Mouse (Mus musculus): ENCODE data around the gene Vmp1. TPM values are rescaled to one million over a fixed set of nuclear protein-coding genes. Genes with fewer than 3 reads are reported as not detected.

The Vmp1 gene
- polyA plus RNA-seq (2015; fragmentation: Nextera tagmentation; extraction: Ambion mirVana) = 131 and 143 TPM in 2 replicates

GRCm38 (mm10) chr11:86683395-86684125, at the start of gene Vmp1, which contains the start of gene Ptrh2:
Gene Vmp1, minus strand, starts transcription at chr11:86683836.
Gene Ptrh2, plus strand, starts transcription at chr11:86683985.

GRCm38 (mm10) chr11:86544639-86545299, 138.9 kb downstream of the Vmp1 start, which contains the start of the genes Rps6kb1 and Tubd1:
Gene Rps6kb1, minus strand, starts transcription at chr11:86544805.
Gene Tubd1, plus strand, starts transcription at chr11:86544991.

MicroRNAs encoded within 50 kb of the gene (microRNA counts, 519-probe panel; counts per million panel counts)
- microRNA mmu-miR-21 = 5,065 counts per million, percentile 62 among the panel's probes with 10 or more counts

Small RNA genes lying within 50 kb of the gene (microRNA-seq; reads per million reads assigned to microRNA genes)
- 5,314 reads per million, percentile 92 among the genes with 10 or more reads in this experiment for gene Mir21a

Other genes with a start within 250 kb of the Vmp1 start
- gene Rnft1, start 199.2 kb downstream of the Vmp1 start, polyA plus RNA-seq (2015; fragmentation: Nextera tagmentation; extraction: Ambion mirVana) = 15.0 and 15.2 TPM in 2 replicates
- 58.2 and 65.2 TPM in 2 replicates for gene Rps6kb1, start 139.0 kb downstream of the Vmp1 start, polyA plus RNA-seq (2015; fragmentation: Nextera tagmentation; extraction: Ambion mirVana)
- gene Tubd1, start 138.8 kb downstream of the Vmp1 start, polyA plus RNA-seq (2015; fragmentation: Nextera tagmentation; extraction: Ambion mirVana) = 5.3 and 6.9 TPM in 2 replicates
- gene Ptrh2, start 149 bp upstream of the Vmp1 start, polyA plus RNA-seq (2015; fragmentation: Nextera tagmentation; extraction: Ambion mirVana) = 22.6 and 23.5 TPM in 2 replicates
- gene Cltc, start 73.7 kb upstream of the Vmp1 start, polyA plus RNA-seq (2015; fragmentation: Nextera tagmentation; extraction: Ambion mirVana) = 115 and 131 TPM in 2 replicates
- gene Dhx40, start 123.9 kb upstream of the Vmp1 start, polyA plus RNA-seq (2015; fragmentation: Nextera tagmentation; extraction: Ambion mirVana) = 9.4 and 9.5 TPM in 2 replicates